Mouse (Mus musculus): ENCODE data around the gene Sqstm1.

DNA sequence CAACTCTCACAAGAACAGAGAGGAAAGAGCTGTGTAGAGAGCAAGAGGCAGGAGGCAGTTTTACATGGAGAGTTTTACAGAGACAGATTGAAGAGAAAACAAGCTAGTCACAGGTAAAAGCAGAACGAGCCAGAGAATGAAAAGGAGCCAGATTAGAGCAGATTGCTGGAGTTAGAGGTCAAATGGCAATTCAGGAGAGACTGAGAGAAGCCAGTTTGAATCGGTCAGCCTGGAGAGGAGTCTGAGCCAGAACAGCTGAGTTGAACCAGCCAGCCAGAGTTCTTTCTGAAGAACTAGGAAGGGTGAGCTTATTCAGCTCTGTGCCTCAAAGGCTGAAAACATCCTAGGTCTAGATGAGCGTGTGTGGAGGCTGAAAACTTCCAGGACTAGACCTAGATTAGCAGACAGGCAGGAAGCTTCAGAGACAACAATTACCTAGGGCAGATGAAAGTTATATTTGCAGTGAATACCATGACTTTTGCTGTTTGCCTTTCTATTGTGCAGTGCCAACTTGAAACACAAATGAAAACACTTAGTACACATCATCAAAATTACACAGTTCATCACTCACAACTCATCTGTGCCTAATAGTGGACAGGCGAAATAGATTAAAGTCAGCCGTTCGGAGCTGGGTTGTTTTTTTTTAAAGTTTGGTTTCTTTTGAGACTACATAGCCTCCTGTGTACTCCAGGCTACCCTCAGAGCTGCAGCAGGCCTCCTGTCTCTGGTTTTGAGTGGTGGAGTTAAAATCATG is 30.0 kb downstream of the Sqstm1 start:
- TF ChIP-seq POLR2A (IDR thresholded peaks at IDR 0.05; ENCODE audit: low read depth, low read length) (no peak), CTCF (IDR thresholded peaks at IDR 0.05; ENCODE audit: extremely low read depth, insufficient read length, insufficient replicate concordance, low read depth, low read length) (no peak)
